Mouse (Mus musculus) fibroblast of lung, adult 2 months (primary cell): ENCODE results near the gene Grk5.
"Not testable (repeated sequence)": the region's sequence is repeated elsewhere in the genome, so short reads cannot be mapped to it uniquely, and the experiment has no call there.

ENCODE experiments used
- DNase-seq: peaks from one replicate; pipeline ENCODE4 v3.0.0-alpha.2; 2011; ENCODE audit warnings: low read depth

Gene Grk5

GRCm38 (mm10) chr19:60889714-60890315 lies at the start of gene Grk5:
TSS of gene Grk5 (plus strand) at chr19:60889749.
- peak; percentile 76 for DNase-seq

GRCm38 (mm10) chr19:60843324-60843723 lies 46.2 kb upstream of the Grk5 start:
- no peak for DNase-seq

GRCm38 (mm10) chr19:60845731-60846130 lies 43.8 kb upstream of the Grk5 start:
- no peak for DNase-seq

GRCm38 (mm10) chr19:60860868-60861700 lies 28.5 kb upstream of the Grk5 start, which contains the start of gene Sfxn4:
TSS of gene Sfxn4 (minus strand) at chr19:60861479.
- DNase-seq = peak; percentile 93

GRCm38 (mm10) chr19:60866169-60866568 lies 23.4 kb upstream of the Grk5 start:
- not testable (repeated sequence) for DNase-seq

- no peak for DNase-seq
Observed at GRCm38 (mm10) chr19:60870489-60870888, 19.1 kb upstream of the Grk5 start.

GRCm38 (mm10) chr19:60871366-60871765 lies 18.2 kb upstream of the Grk5 start:
- DNase-seq = no peak

- DNase-seq = no peak
Observed at GRCm38 (mm10) chr19:60872272-60872671, 17.3 kb upstream of the Grk5 start.

GRCm38 (mm10) chr19:60873501-60873900 lies 16.0 kb upstream of the Grk5 start:
- no peak for DNase-seq

- peak; percentile 84 for DNase-seq
Observed at GRCm38 (mm10) chr19:60874064-60874694, 15.4 kb upstream of the Grk5 start, which contains the start of gene Prdx3. TSS of gene Prdx3 (minus strand) at chr19:60874556.

- no peak for DNase-seq
Observed at GRCm38 (mm10) chr19:60883129-60883528, 6.4 kb upstream of the Grk5 start.

GRCm38 (mm10) chr19:60887637-60888036 lies 1.9 kb upstream of the Grk5 start:
- DNase-seq = no peak

GRCm38 (mm10) chr19:60889101-60889713 lies 342 bp upstream of the Grk5 start:
- no peak for DNase-seq

GRCm38 (mm10) chr19:60890391-60891122 lies 1.0 kb downstream of the Grk5 start:
- no peak for DNase-seq

- DNase-seq = no peak
Observed at GRCm38 (mm10) chr19:60891123-60891470, 1.5 kb downstream of the Grk5 start.

GRCm38 (mm10) chr19:60891934-60892547 lies 2.5 kb downstream of the Grk5 start:
- no peak for DNase-seq

- no peak for DNase-seq
Observed at GRCm38 (mm10) chr19:60895251-60895880, 5.8 kb downstream of the Grk5 start.

- DNase-seq = no peak
Observed at GRCm38 (mm10) chr19:60903139-60903538, 13.6 kb downstream of the Grk5 start.

- DNase-seq = no peak
Observed at GRCm38 (mm10) chr19:60903971-60904370, 14.4 kb downstream of the Grk5 start.

- DNase-seq = no peak
Observed at GRCm38 (mm10) chr19:60905477-60905876, 15.9 kb downstream of the Grk5 start.

- no peak for DNase-seq
Observed at GRCm38 (mm10) chr19:60910304-60910703, 20.8 kb downstream of the Grk5 start.
